Mouse (Mus musculus): ENCODE results near the gene Plpp7.

GRCm38 (mm10) chr2:32065371-32065791, 29.9 kb upstream of the Plpp7 start:
- TF ChIP-seq CTCF (IDR thresholded peaks at IDR 0.05; ENCODE audit: control insufficient read depth, insufficient read depth, low read length) = no peak
- TF ChIP-seq POLR2A (IDR thresholded peaks at IDR 0.05; ENCODE audit: borderline replicate concordance, control insufficient read depth, low read depth, low read length) = no peak

Data from bone marrow, adult 2 months (tissue).